Mouse (Mus musculus) left cerebral cortex, postnatal 10 days (tissue): ENCODE measurements at regions not wholly inside any gene's neighbourhood (a gene's known extent, or its start where the extent isn't known, plus 50 kb on each side); places are given as distances from the start of the nearest gene placed in this dataset.

Source experiments
- DNase-seq, 2 experiments: peaks; one replicate each; pipeline ENCODE4 v3.0.0; 2021 to 2022; ENCODE audit warnings: low spot score in 2 of 2, mixed read lengths in 1 of 2; ENCODE audit errors: extremely low spot score in 1 of 2
- intact Hi-C: fragments of 180-260 bp; cut with DNase I; formaldehyde crosslinking; loops from one replicate; pipeline ENCODE4 v1.15.1; 2025

DNA sequence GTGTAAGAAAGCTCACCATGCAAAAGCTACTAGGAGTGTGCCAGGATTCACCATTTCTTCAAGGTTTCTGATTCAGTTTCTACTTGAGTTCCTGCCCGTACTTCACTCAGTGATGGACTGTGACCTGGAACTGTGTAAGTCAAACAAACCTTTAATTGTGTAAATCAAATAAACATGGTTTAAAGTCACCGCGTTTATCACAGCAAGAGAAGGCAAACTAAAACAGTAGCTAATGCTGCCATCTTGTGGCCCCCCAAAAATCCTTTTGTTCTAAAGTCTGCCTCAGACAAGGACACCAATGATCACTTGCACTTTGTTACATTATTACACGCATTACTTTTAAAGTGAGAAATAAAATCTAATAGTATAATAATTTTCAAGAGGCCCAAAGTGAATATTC lies 63.6 kb upstream of the Dcx start:
- intact Hi-C loops = loop anchor here (5.0 kb wide), 1 partner anchor 259 kb away; no protein-coding TSS in a partner anchor
- peak in 1 of 2 experiments; percentile 24 for DNase-seq
